Mouse (Mus musculus) C2C12 (cell line): ENCODE measurements around the gene Vps26a. TPM values are rescaled to one million over a fixed set of nuclear protein-coding genes. Genes with fewer than 3 reads are reported as not detected.

Source experiments
- H3K27me3 ChIP-seq: one replicate; pipeline ENCODE4 v1.6.1; 2011; ENCODE audit not compliant: control insufficient read depth, insufficient read depth, insufficient read length
- H3K36me3 ChIP-seq: one replicate; pipeline ENCODE4 v1.6.1; 2011; ENCODE audit not compliant: control insufficient read depth, insufficient read depth
- H3K4me3 ChIP-seq: one replicate; pipeline ENCODE4 v1.5.1; 2011; ENCODE audit warnings: mild to moderate bottlenecking, control low read depth; ENCODE audit not compliant: poor library complexity, insufficient read depth, severe bottlenecking
- H3K79me2 ChIP-seq: one replicate; pipeline ENCODE4 v1.6.1; 2011; ENCODE audit not compliant: control insufficient read depth, insufficient read depth
- H3K79me3 ChIP-seq: one replicate; pipeline ENCODE4 v1.6.1; 2011; ENCODE audit warnings: low read depth, control low read depth
- H3ac ChIP-seq: one replicate; pipeline ENCODE3; 2011; ENCODE audit warnings: low read depth; ENCODE audit not compliant: control insufficient read depth, insufficient read length
- CEBPB ChIP-seq: IDR thresholded peaks from one replicate; pipeline ENCODE4 v1.6.1; 2011; ENCODE audit warnings: low read depth, mild to moderate bottlenecking, control low read depth, moderate library complexity
- CTCF ChIP-seq: IDR thresholded peaks from one replicate; pipeline ENCODE4 v1.5.1; 2011; ENCODE audit not compliant: control insufficient read depth, insufficient read depth, insufficient read length
- FOSL1 ChIP-seq: IDR thresholded peaks from one replicate; pipeline ENCODE4 v1.8.0; 2011; ENCODE audit warnings: mild to moderate bottlenecking, low read length; ENCODE audit not compliant: poor library complexity, insufficient read depth, severe bottlenecking
- MAX ChIP-seq: IDR thresholded peaks from one replicate; pipeline ENCODE4 v1.6.1; 2011; ENCODE audit warnings: mild to moderate bottlenecking, control low read depth
- MYOD1 ChIP-seq: IDR thresholded peaks from one replicate; pipeline ENCODE4 v1.6.1; 2011; ENCODE audit warnings: low read depth; ENCODE audit not compliant: control insufficient read depth, insufficient read length
- MYOG ChIP-seq: IDR thresholded peaks from one replicate; pipeline ENCODE4 v1.6.1; 2011; ENCODE audit not compliant: control insufficient read depth, insufficient read length; ENCODE audit errors: extremely low read depth
- USF1 ChIP-seq: IDR thresholded peaks from one replicate; pipeline ENCODE4 v1.6.1; 2011; ENCODE audit warnings: low read depth, mild to moderate bottlenecking, control low read depth, moderate library complexity
- polyA plus RNA-seq: library from polyadenylated mRNA; unstranded; fragments of >200 nt; fragmentation: generic; extraction: Trizol; gene quantifications from one replicate; pipeline ENCODE4 v1.2.1, GENCODE M21; 2012; ENCODE audit warnings: missing spikeins

The Vps26a gene
- polyA plus RNA-seq, 1 experiment = 22.7 TPM

- Histone ChIP-seq H3K79me2 (no peaks in the 10 kb centered on the region), H3K79me3 (no peaks in the 10 kb centered on the region), H3K4me3 (no peak overlapping the region), H3K27me3 (peaks cover 28% of the 10 kb centered on the region), H3ac (no peak overlapping the region), H3K36me3 (no peaks in the 10 kb centered on the region)
- TF ChIP-seq USF1 (no peak), CEBPB (no peak), MYOD1 (no peak), FOSL1 (no peak), MYOG (no peak)
Observed at GRCm38 (mm10) chr10:62522346-62522950, 35.8 kb upstream of the Vps26a start.

- TF ChIP-seq MAX = no peak
- TF ChIP-seq CTCF = no peak
- no peak for TF ChIP-seq CEBPB
- TF ChIP-seq MYOD1 = no peak
- TF ChIP-seq FOSL1 = no peak
- no peak for TF ChIP-seq USF1
- no peak for TF ChIP-seq MYOG
- no peaks in the 10 kb centered on the region for H3K79me2 ChIP-seq
Observed at GRCm38 (mm10) chr10:62521763-62522162, 35.2 kb upstream of the Vps26a start.

GRCm38 (mm10) chr10:62520911-62521310 lies 34.3 kb upstream of the Vps26a start:
- H3ac ChIP-seq = no peak overlapping the region
- H3K36me3 ChIP-seq = no peaks in the 10 kb centered on the region
- H3K79me2 ChIP-seq = no peaks in the 10 kb centered on the region
- H3K4me3 ChIP-seq = no peak overlapping the region
- TF ChIP-seq MAX (no peak), CTCF (no peak), MYOD1 (no peak), CEBPB (no peak), FOSL1 (no peak), MYOG (no peak), USF1 (no peak)
- peaks cover 31% of the 10 kb centered on the region for H3K27me3 ChIP-seq
- no peaks in the 10 kb centered on the region for H3K79me3 ChIP-seq

More at GRCm38 (mm10) chr10:62521763-62522162, 35.2 kb upstream of the Vps26a start:
- H3ac ChIP-seq = no peak overlapping the region
- no peak overlapping the region for H3K4me3 ChIP-seq
- peaks cover 34% of the 10 kb centered on the region for H3K27me3 ChIP-seq
- H3K79me3 ChIP-seq = no peaks in the 10 kb centered on the region
- H3K36me3 ChIP-seq = no peaks in the 10 kb centered on the region

- H3K27me3 ChIP-seq = peaks cover 33% of the 10 kb centered on the region
- H3K79me2 ChIP-seq = no peaks in the 10 kb centered on the region
- no peak for TF ChIP-seq CTCF
- no peak for TF ChIP-seq USF1
- TF ChIP-seq MYOG = no peak
- no peak for TF ChIP-seq MYOD1
- TF ChIP-seq MAX = no peak
- no peak for TF ChIP-seq CEBPB
- TF ChIP-seq FOSL1 = no peak
- H3ac ChIP-seq = no peak overlapping the region
- no peaks in the 10 kb centered on the region for H3K36me3 ChIP-seq
- H3K4me3 ChIP-seq = no peak overlapping the region
- no peaks in the 10 kb centered on the region for H3K79me3 ChIP-seq
Observed at GRCm38 (mm10) chr10:62517511-62517910, 30.9 kb upstream of the Vps26a start.

GRCm38 (mm10) chr10:62512855-62513254 lies 26.2 kb upstream of the Vps26a start:
- no peaks in the 10 kb centered on the region for H3K79me2 ChIP-seq
- H3K79me3 ChIP-seq = no peaks in the 10 kb centered on the region
- peaks cover 22% of the 10 kb centered on the region for H3K27me3 ChIP-seq
- TF ChIP-seq FOSL1 (no peak), CEBPB (no peak), CTCF (no peak), MAX (no peak), MYOD1 (no peak), MYOG (no peak), USF1 (no peak)
- no peak overlapping the region for H3ac ChIP-seq
- H3K36me3 ChIP-seq = no peaks in the 10 kb centered on the region
- no peak overlapping the region for H3K4me3 ChIP-seq

GRCm38 (mm10) chr10:62511528-62511927 lies 24.9 kb upstream of the Vps26a start:
- Histone ChIP-seq H3ac (no peak overlapping the region), H3K4me3 (no peak overlapping the region), H3K79me3 (no peaks in the 10 kb centered on the region), H3K36me3 (no peaks in the 10 kb centered on the region), H3K27me3 (peaks cover 15% of the 10 kb centered on the region), H3K79me2 (no peaks in the 10 kb centered on the region)
- no peak for TF ChIP-seq FOSL1
- no peak for TF ChIP-seq CTCF
- no peak for TF ChIP-seq MYOG
- TF ChIP-seq MAX = no peak
- no peak for TF ChIP-seq USF1
- TF ChIP-seq CEBPB = no peak
- no peak for TF ChIP-seq MYOD1
